Mouse (Mus musculus): ENCODE measurements at regions not wholly inside any gene's neighbourhood (a gene's known extent, or its start where the extent isn't known, plus 50 kb on each side); places are given as distances from the start of the nearest gene placed in this dataset.

DNA sequence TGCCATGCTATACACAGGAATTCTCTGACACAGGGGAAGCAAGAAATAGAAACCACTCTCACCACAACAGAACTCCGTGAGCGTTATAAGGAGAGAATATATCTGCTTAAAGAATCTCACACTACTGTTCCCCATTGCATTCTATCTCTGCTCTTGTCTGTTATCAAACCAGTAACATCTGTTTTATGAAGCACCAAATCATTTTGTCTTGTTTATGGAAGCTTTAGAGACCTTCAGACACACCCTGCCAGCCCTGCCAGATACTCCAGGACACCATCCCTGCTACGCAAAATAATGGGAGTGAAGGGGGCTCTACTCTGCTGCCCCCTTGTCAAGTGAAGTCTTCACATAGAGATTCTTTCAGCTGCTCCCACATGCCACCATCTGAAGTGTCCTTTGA, 811.9 kb downstream of the Diaph3 start:
- TF ChIP-seq CTCF (IDR thresholded peaks at IDR 0.05 in 2 of 3, conservative IDR thresholded peaks at IDR 0.05 in 1 of 3; ENCODE audit: control insufficient read depth in 1 of 3, insufficient read depth in 1 of 3, low read depth in 2 of 3, low read length in 3 of 3, poor library complexity in 1 of 3, severe bottlenecking in 1 of 3): no peak
- no peak for TF ChIP-seq RAD21 (IDR thresholded peaks at IDR 0.05; ENCODE audit: low read depth, low read length)
- TF ChIP-seq BHLHE40 (IDR thresholded peaks at IDR 0.05; ENCODE audit: borderline replicate concordance, low read depth, low read length): no peak
- TF ChIP-seq POLR2A (IDR thresholded peaks at IDR 0.05; ENCODE audit: control insufficient read depth in 1 of 2, insufficient read depth in 1 of 2, low read depth in 1 of 2, low read length in 2 of 2, poor library complexity in 1 of 2): no peak
- TF ChIP-seq MAX (IDR thresholded peaks at IDR 0.05; ENCODE audit: low read length): no peak
- no peak for TF ChIP-seq ZMIZ1 (IDR thresholded peaks at IDR 0.05; ENCODE audit: low read depth, low read length)
- TF ChIP-seq ZNF384 (IDR thresholded peaks at IDR 0.05; ENCODE audit: low read depth, low read length): no peak
- no peak for TF ChIP-seq TBP (IDR thresholded peaks at IDR 0.05; ENCODE audit: low read depth, low read length)
- TF ChIP-seq CHD2 (IDR thresholded peaks at IDR 0.05; ENCODE audit: low read length): no peak

Measured in MEL (cell line).